In the genomic region with DNA sequence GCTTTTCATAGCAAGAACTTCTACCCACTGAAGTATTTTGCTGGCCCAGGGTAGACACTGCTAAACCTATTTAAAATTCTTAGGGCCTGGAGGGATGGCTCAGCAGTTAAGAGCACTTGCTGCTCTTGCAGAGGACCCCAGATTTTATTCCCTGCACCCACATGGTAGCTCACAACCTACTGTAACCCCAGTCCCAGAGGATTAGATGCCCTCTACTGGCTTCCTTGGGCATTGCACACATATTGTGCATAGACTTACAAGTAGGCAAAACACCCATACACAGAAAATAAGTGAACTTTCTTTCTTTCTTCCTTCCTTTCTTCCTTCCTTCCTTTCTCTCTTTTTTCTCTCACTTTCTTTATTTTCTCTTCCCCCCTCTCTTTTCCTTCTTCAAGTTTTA, we compare ENCODE assay signal across 15 mouse cellular contexts. TPM values are rescaled to one million over a fixed set of nuclear protein-coding genes. Genes with fewer than 3 reads are reported as not detected.
DNase-seq lines count a peak whose midpoint lies in the region; ATAC-seq and TF ChIP-seq lines count a peak whose summit lies in the region.
"Had no signal": no experiment of that assay in that cellular context is flagged by ENCODE, and none has a peak within 500 bp of the region (broad histone marks: within the 10 kb centered on the region; RNA-seq: fewer than 3 reads in every experiment).

No protein-coding gene starts in this region.

- H3K36me3 ChIP-seq in hindbrain, postnatal 0 days (ENCODE audit: insufficient read depth, low read length): no peaks in the 10 kb centered on the region
- no peaks in the 10 kb centered on the region for H3K36me3 ChIP-seq in hindbrain, embryonic 11.5 days (ENCODE audit: control insufficient read depth, insufficient read depth, low read length)
- H3K36me3 ChIP-seq: hindbrain, embryonic 13.5 days had no signal

- no peak overlapping the region for H3K9ac ChIP-seq in hindbrain, postnatal 0 days (replicated peaks; ENCODE audit: low read length)
- H3K9ac ChIP-seq in hindbrain, embryonic 11.5 days (ENCODE audit: low read depth, low read length): no peak overlapping the region
- H3K9ac ChIP-seq: heart, embryonic 12.5 days; hindbrain, embryonic 13.5 days had no signal

- H3K4me3 ChIP-seq in hindbrain, postnatal 0 days (ENCODE audit: low read length): no peak overlapping the region
- H3K4me3 ChIP-seq in hindbrain, embryonic 11.5 days (ENCODE audit: low read depth, low read length): no peak overlapping the region
- H3K4me3 ChIP-seq: erythroblast, embryonic 14.5 days; heart, embryonic 12.5 days; hindbrain, embryonic 13.5 days; limb, embryonic 12.5 days had no signal

- TF ChIP-seq CTCF in hindbrain, postnatal 0 days (IDR thresholded peaks at IDR 0.05; ENCODE audit: low read depth): peak; percentile 35

- no peaks in the 10 kb centered on the region for H3K9me3 ChIP-seq in hindbrain, postnatal 0 days (ENCODE audit: low read length)
- H3K9me3 ChIP-seq in hindbrain, embryonic 11.5 days (ENCODE audit: control insufficient read depth, low read length): no peaks in the 10 kb centered on the region
- H3K9me3 ChIP-seq: hindbrain, embryonic 13.5 days; limb, embryonic 12.5 days; megakaryocyte, embryonic 14.5 days had no signal

- no peaks in the 10 kb centered on the region for H3K27me3 ChIP-seq in hindbrain, postnatal 0 days (ENCODE audit: insufficient read depth, low read length)
- H3K27me3 ChIP-seq in hindbrain, embryonic 11.5 days (ENCODE audit: control insufficient read depth, insufficient read depth, low read length): no peaks in the 10 kb centered on the region
- H3K27me3 ChIP-seq: heart, embryonic 12.5 days; hindbrain, embryonic 13.5 days; megakaryocyte, embryonic 14.5 days had no signal

- no peak for DNase-seq in hindbrain, postnatal 0 days (ENCODE audit: low spot score)
- no peak for DNase-seq in hindbrain, embryonic 11.5 days (ENCODE audit: low spot score)
- peak; percentile 36 for DNase-seq in lung, postnatal 10 days
- DNase-seq in lung, adult 18-20 months: no peak
- DNase-seq in R1 (ENCODE audit: low read depth, low spot score): peak; percentile 84
- DNase-seq in naive thymus-derived CD4-positive, alpha-beta T cell, adult 2 months (ENCODE audit: low read depth): peak; percentile 32
- DNase-seq: right cerebral cortex, adult 18-20 months had no signal

- no peaks in the 10 kb centered on the region for H3K4me1 ChIP-seq in hindbrain, postnatal 0 days (ENCODE audit: insufficient read depth, low read length)
- H3K4me1 ChIP-seq in hindbrain, embryonic 11.5 days (replicated peaks; ENCODE audit: control insufficient read depth, insufficient read depth, low read length): no peaks in the 10 kb centered on the region
- H3K4me1 ChIP-seq: heart, embryonic 12.5 days; hindbrain, embryonic 13.5 days had no signal

- no peak overlapping the region for H3K27ac ChIP-seq in hindbrain, postnatal 0 days
- H3K27ac ChIP-seq in hindbrain, embryonic 11.5 days (ENCODE audit: low read depth, low read length): no peak overlapping the region
- H3K27ac ChIP-seq: hindbrain, embryonic 13.5 days had no signal

- no peak overlapping the region for H3K4me2 ChIP-seq in hindbrain, postnatal 0 days (ENCODE audit: low read depth, low read length)
- no peak overlapping the region for H3K4me2 ChIP-seq in hindbrain, embryonic 11.5 days (replicated peaks; ENCODE audit: low read depth, low read length)
- H3K4me2 ChIP-seq: heart, embryonic 12.5 days; hindbrain, embryonic 13.5 days; limb, embryonic 12.5 days had no signal

- no peak for ATAC-seq in hindbrain, postnatal 0 days
- ATAC-seq in hindbrain, embryonic 11.5 days (ENCODE audit: low FRiP score): no peak
- no peak for ATAC-seq in granulocyte monocyte progenitor cell, adult 5-6 weeks (replicated peaks; ENCODE audit: poor library complexity, severe bottlenecking)
- no peak for ATAC-seq in monocyte, adult 5-6 weeks (replicated peaks; ENCODE audit: insufficient number of reproducible peaks, low FRiP score, low TSS enrichment, poor library complexity, severe bottlenecking)
- ATAC-seq: activated CD4-positive, CD25-positive, alpha-beta regulatory T cell, adult 4 months had no signal

RNA-seq across cellular contexts. Expression of gene Trim47, which starts 9.2 kb away (rescaled TPM):
- total RNA-seq in hindbrain, postnatal 0 days (2014; rRNA removed): 14.2 and 17.0 TPM in 2 replicates
- 9.5 and 10.1 TPM in 2 replicates for polyA plus RNA-seq in hindbrain, postnatal 0 days (2015; fragmentation: Nextera tagmentation; extraction: Ambion mirVana)
- polyA plus RNA-seq in hindbrain, embryonic 11.5 days (2014; fragmentation: Nextera tagmentation; extraction: Ambion mirVana): 3.0 TPM in 2 replicates
- 1.9 TPM in 1 of 2 replicates, not detected in the other for total RNA-seq in granulocyte monocyte progenitor cell, adult 5-6 weeks (2014; fragmentation: Nextera tagmentation)
- total RNA-seq in granulocyte monocyte progenitor cell, adult 5-6 weeks (2017): 3.1 TPM in 1 of 2 replicates, not detected in the other
- not detected in 3 replicates for total RNA-seq in monocyte, adult 5-6 weeks (2017)
- polyA plus RNA-seq: activated CD4-positive, CD25-positive, alpha-beta regulatory T cell, adult 4 months had no signal

RNA-seq across cellular contexts. Expression of gene Trim65, which starts 13.1 kb away (rescaled TPM):
- total RNA-seq in hindbrain, postnatal 0 days (2014; rRNA removed): 8.2 and 9.6 TPM in 2 replicates
- polyA plus RNA-seq in hindbrain, postnatal 0 days (2015; fragmentation: Nextera tagmentation; extraction: Ambion mirVana): 2.4 TPM in 2 replicates
- polyA plus RNA-seq in hindbrain, embryonic 11.5 days (2014; fragmentation: Nextera tagmentation; extraction: Ambion mirVana): 1.4 and 2.5 TPM in 2 replicates
- total RNA-seq in granulocyte monocyte progenitor cell, adult 5-6 weeks (2014; fragmentation: Nextera tagmentation): 11.6 and 18.1 TPM in 2 replicates
- 3.7 and 7.0 TPM in 2 replicates for total RNA-seq in granulocyte monocyte progenitor cell, adult 5-6 weeks (2017)
- total RNA-seq in monocyte, adult 5-6 weeks (2017): 13.9 to 23.1 TPM (median 20.1 TPM) in 3 replicates

RNA-seq across cellular contexts. Expression of gene Mrpl38, which starts 20.8 kb away (rescaled TPM):
- total RNA-seq in hindbrain, postnatal 0 days (2014; rRNA removed): 83.9 and 94.0 TPM in 2 replicates
- polyA plus RNA-seq in hindbrain, postnatal 0 days (2015; fragmentation: Nextera tagmentation; extraction: Ambion mirVana): 71.9 and 73.3 TPM in 2 replicates
- polyA plus RNA-seq in hindbrain, embryonic 11.5 days (2014; fragmentation: Nextera tagmentation; extraction: Ambion mirVana): 93.2 and 100 TPM in 2 replicates
- total RNA-seq in granulocyte monocyte progenitor cell, adult 5-6 weeks (2014; fragmentation: Nextera tagmentation): 52.1 and 60.1 TPM in 2 replicates
- total RNA-seq in granulocyte monocyte progenitor cell, adult 5-6 weeks (2017): 22.8 and 29.6 TPM in 2 replicates
- 10.7 to 28.4 TPM (median 15.3 TPM) in 3 replicates for total RNA-seq in monocyte, adult 5-6 weeks (2017)

RNA-seq across cellular contexts. Expression of gene Wbp2, which starts 31.0 kb away (rescaled TPM):
- total RNA-seq in hindbrain, postnatal 0 days (2014; rRNA removed): 146 and 171 TPM in 2 replicates
- 206 and 234 TPM in 2 replicates for polyA plus RNA-seq in hindbrain, postnatal 0 days (2015; fragmentation: Nextera tagmentation; extraction: Ambion mirVana)
- polyA plus RNA-seq in hindbrain, embryonic 11.5 days (2014; fragmentation: Nextera tagmentation; extraction: Ambion mirVana): 85.4 and 88.6 TPM in 2 replicates
- 83.3 and 96.6 TPM in 2 replicates for total RNA-seq in granulocyte monocyte progenitor cell, adult 5-6 weeks (2014; fragmentation: Nextera tagmentation)
- total RNA-seq in granulocyte monocyte progenitor cell, adult 5-6 weeks (2017): 13.6 and 17.3 TPM in 2 replicates
- total RNA-seq in monocyte, adult 5-6 weeks (2017): 59.0 to 73.8 TPM (median 62.7 TPM) in 3 replicates

RNA-seq across cellular contexts. Expression of gene Unc13d, which starts 40.1 kb away (rescaled TPM):
- total RNA-seq in hindbrain, postnatal 0 days (2014; rRNA removed): 0.65 and 1.3 TPM in 2 replicates
- polyA plus RNA-seq in hindbrain, postnatal 0 days (2015; fragmentation: Nextera tagmentation; extraction: Ambion mirVana): 0.65 and 0.96 TPM in 2 replicates
- polyA plus RNA-seq in hindbrain, embryonic 11.5 days (2014; fragmentation: Nextera tagmentation; extraction: Ambion mirVana): 1.1 and 1.3 TPM in 2 replicates
- total RNA-seq in granulocyte monocyte progenitor cell, adult 5-6 weeks (2014; fragmentation: Nextera tagmentation): 19.1 and 26.7 TPM in 2 replicates
- total RNA-seq in granulocyte monocyte progenitor cell, adult 5-6 weeks (2017): 18.2 and 21.1 TPM in 2 replicates
- total RNA-seq in monocyte, adult 5-6 weeks (2017): 27.7 to 53.1 TPM (median 29.1 TPM) in 3 replicates

Comparison
In these comparisons a context has a peak if more than half of its experiments do, and no peak if none do; other contexts are left out.
1. DNase-seq: peak in lung, postnatal 10 days (single experiment), R1 (single experiment) and naive thymus-derived CD4-positive, alpha-beta T cell, adult 2 months (single experiment); none in hindbrain, postnatal 0 days (single experiment), hindbrain, embryonic 11.5 days (single experiment) and lung, adult 18-20 months (0 of 2).